Mouse (Mus musculus) cerebellum, adult 8-10 months (tissue): ENCODE data around the gene Dock1.

Experiments used
- DNase-seq: peaks from one replicate; pipeline ENCODE4 v3.0.0; 2022

Gene Dock1

DNA sequence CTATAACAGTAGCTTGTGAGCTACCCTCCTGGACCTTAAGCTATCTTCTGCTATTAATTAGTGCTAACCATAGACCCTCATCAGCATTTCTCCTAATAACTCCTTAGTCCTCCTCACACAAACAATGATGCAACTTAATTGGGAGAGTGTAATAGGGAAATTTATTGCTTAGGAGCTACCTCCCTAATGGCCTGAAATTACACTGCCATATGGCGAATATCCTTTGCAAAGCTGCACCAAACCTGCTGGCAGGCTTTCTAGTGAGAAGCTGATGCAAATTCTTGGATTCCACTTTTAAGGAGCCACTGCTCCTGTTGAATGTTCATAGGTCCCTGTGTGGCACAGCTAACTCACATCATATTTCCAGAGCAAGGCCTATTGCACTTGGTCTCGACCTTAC lies 320.5 kb downstream of the Dock1 start:
- DNase-seq = no peak

GRCm38 (mm10) chr7:134994983-134995382 lies 324.5 kb downstream of the Dock1 start:
- no peak for DNase-seq

- no peak for DNase-seq
These were observed 331.8 kb downstream of the Dock1 start for GRCm38 (mm10) chr7:135002216-135002615.

- DNase-seq = no peak
These were observed 332.4 kb downstream of the Dock1 start for GRCm38 (mm10) chr7:135002891-135003290.

GRCm38 (mm10) chr7:135005964-135006560 lies 335.6 kb downstream of the Dock1 start:
- no peak for DNase-seq

- DNase-seq = no peak
These were observed 337.6 kb downstream of the Dock1 start for GRCm38 (mm10) chr7:135008021-135008420.

- no peak for DNase-seq
These were observed 340.5 kb downstream of the Dock1 start for GRCm38 (mm10) chr7:135010997-135011396.

GRCm38 (mm10) chr7:135017531-135017930 lies 347.1 kb downstream of the Dock1 start:
- DNase-seq = no peak

DNA sequence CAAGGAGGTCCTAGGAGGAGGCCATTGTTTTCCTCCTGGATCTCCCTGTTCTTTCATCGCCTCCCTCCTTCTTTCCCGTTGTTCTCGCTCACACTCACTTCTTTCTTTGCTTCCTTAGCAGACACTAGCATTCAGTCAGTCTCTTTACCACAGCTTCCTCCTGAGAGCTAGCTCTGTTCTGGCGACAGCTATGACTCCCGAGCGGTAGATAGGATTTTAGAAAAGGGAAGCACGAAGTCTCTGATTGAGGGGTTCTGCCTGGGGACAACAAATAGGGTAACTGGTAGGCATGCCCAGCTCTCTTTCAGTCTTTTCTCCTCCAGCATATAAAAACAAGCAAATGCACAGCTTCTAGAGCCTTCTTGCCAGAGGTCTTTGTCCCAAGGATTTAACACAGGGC lies 350.3 kb downstream of the Dock1 start:
- DNase-seq = no peak

GRCm38 (mm10) chr7:135021544-135022100 lies 351.2 kb downstream of the Dock1 start:
- no peak for DNase-seq

DNA sequence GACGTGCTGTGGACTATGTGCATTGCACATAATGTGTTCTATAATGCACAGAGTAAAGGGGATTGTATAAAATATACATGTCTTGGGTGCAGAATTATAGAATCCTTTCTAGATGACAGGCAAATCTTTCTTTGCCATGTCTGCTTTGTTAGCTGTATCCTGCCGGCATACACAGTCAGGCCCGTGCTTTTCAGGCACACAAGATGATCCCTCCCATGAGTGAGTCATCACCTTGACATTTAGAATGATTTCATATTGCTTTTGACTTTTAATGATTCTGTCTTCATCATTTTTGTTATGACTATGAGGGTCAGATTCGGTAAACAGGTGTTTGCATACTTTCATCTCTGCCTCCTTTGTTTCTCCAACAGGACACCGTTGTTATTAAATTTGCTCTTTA lies 354.1 kb downstream of the Dock1 start:
- no peak for DNase-seq

DNA sequence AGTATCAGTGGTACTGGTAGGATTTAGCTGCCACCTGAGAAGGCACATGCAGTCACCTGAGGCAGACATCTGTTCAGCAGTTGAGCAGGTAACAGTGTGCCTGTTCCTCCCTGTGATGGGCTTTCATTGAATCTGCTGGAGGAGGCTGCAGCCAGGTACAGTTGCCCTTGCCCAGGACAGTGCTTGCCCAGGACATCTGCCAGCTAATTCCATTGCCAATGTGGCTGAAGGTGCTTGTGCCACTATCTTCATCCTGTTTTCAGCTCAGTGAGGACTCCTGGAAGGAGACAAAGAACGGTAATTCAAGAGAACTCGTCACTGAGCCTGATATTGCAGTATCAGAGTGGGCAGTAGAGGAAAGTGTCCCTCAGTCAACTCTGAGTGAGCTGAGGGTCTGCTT lies 358.3 kb downstream of the Dock1 start:
- no peak for DNase-seq

- DNase-seq = no peak
These were observed 358.7 kb downstream of the Dock1 start for GRCm38 (mm10) chr7:135029136-135029535.

DNA sequence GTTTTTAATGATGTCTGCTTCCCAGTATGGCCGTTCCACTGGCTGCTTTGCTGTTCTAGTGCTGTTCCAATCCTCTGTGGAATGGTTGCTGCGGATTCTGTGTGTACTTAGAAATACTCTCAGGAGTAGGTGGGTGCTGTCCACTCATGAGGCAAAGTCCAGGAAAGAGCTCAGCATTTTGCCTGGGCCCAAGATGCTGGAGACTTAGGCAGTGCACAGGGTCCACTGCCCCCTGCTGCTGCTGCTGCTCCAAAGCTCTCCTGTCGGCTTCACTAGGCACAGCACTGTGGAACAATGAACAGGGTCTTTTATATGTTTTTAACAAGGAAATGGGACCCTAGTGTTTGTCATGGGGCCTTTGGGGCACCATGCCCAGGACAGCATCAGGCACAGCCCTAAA lies 361.0 kb downstream of the Dock1 start:
- no peak for DNase-seq

DNA sequence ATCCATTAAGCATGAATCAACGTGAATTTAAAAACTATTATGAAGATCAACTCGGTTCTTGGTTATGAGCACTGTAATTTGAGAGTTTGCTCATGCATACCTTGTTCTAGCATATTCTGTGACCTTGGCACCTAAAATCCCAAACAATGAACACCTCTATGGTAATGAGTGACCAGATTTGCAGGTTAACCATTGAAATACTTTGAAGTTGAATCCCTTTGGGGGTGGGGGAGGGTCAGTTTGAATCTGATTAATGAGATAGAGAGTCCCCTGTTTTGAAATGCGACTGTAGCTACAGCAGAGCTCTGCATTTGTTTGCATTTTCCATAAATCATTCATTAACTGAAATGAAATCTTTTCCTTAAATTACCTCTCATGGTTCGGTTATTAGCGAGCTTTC lies 364.4 kb downstream of the Dock1 start:
- no peak for DNase-seq

GRCm38 (mm10) chr7:135035651-135036050 lies 365.2 kb downstream of the Dock1 start:
- no peak for DNase-seq

GRCm38 (mm10) chr7:135038930-135039329 lies 368.5 kb downstream of the Dock1 start:
- DNase-seq = no peak

GRCm38 (mm10) chr7:135043931-135044765 lies 373.7 kb downstream of the Dock1 start:
- no peak for DNase-seq

DNA sequence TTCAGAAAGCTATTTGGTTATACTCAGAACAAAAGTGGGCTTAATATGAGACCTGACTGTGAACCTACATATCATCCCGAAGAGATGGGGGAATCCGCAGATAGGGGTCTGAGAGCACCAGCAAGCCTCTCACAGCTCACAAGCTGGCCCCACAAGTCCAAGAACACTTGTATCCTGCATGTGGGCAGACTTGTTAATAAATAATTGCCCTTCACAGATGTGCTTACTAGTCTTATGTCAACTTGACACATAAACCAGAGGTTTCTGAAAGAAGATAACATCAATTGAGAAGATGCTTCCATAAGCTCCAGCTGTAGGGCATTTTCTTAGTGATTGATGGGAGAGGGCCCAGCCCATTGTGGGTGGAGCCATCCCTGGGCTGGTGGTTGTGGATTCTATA lies 379.0 kb downstream of the Dock1 start:
- no peak for DNase-seq

DNA sequence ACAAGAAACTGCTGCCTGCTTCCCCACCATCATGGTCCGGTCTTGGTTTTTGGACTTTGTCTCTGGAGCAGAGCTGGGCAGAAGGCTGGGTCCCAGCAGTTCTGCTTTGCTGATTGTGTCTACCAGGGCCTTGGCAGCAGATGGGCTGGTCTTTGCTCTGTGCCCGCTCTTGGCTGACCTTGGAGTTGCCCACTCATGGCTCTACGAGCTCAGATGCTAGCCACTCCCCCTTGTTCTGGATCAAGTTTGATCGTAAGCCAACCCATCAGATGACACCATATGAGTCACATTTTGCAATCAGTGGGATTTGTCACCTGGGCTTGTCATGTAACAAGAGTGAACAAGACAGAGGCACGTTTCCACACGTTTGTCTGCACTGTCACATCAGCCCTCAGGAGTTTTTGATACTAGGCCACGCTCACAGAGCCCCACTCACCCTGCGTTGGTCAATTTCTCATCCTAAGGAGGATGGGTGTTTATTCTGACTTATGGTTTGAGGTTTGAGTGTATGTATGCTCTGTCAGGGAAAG lies 382.8 kb downstream of the Dock1 start:
- DNase-seq = no peak

- DNase-seq = no peak
These were observed 384.2 kb downstream of the Dock1 start for GRCm38 (mm10) chr7:135054664-135055063.

- DNase-seq = no peak
These were observed 388.6 kb downstream of the Dock1 start for GRCm38 (mm10) chr7:135059071-135059470.

DNA sequence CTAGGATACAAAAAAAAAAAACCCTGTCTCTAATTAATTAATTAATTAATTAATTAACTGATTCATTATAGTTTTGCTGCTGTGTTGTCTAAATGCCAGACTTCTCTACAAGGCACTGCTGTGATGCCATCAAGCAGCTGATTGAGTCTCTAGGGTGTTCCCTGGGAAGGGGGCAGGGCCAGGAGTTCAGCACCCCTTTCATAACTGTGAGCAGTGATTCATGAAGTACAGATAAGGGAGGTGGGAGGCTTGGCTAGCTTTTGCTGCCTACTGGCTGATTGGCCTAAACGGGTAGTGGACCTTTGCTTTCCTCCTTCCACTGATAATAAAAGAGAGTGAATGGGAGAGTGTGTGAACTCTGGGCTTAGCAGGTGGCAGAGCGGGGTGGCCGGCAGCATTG lies 389.1 kb downstream of the Dock1 start:
- DNase-seq = no peak

DNA sequence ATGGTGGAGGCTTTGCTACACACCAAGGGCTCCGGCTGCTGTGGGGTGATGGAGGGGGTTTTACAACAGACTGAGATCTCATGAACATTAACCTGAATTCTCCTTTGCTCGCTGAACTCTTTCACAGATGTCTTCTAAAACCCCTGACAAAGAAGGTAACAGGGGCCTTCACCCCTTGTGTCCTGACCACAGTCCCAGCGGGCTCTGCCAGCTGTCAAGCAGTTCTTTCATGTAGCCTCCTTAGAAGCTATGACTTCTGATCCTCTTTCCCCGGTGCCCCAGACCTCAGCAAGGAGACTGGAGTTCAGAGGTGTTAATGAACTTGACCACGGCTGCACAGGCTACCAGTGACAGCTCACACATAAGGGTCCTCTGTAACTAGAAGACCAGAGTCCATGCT lies 393.4 kb downstream of the Dock1 start:
- no peak for DNase-seq
